In the genomic region with DNA sequence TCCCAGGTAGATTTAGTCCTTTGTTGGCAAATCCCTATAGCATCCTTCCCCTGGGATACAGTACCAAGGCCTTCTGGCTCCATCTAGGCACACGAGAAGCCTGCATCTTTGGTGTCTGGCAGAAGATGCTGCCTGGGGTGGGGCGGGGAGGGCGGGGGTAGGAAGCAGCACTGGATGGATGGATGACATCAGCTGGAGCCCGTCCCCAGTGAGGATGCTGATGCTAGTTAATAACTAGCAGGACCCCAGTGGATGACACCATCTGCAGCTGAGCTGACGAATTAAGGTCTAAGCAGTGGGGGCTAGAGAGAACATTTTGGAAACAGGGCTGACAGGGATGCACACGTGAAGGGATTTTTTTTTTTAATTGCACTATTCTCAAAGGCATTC, we compare ENCODE assay signal across 10 mouse cellular contexts.
A peak's percentile ranks its signal among the peaks of the same experiment; 100 is the strongest.
DNase-seq lines count a peak whose midpoint lies in the region; ATAC-seq and TF ChIP-seq lines count a peak whose summit lies in the region.
"Had no signal": no experiment of that assay in that cellular context is flagged by ENCODE, and none has a peak within 500 bp of the region (broad histone marks: within the 10 kb centered on the region; RNA-seq: fewer than 3 reads in every experiment).

No protein-coding gene starts in this region.

- no peak for DNase-seq in cerebellum, postnatal 36 days
- no peak for DNase-seq in heart, postnatal 0 days (ENCODE audit: low spot score)
- no peak for DNase-seq in heart, adult 11 months
- no peak for DNase-seq in ovary, postnatal 10 days (ENCODE audit: low spot score)
- no peak for DNase-seq in adrenal gland, postnatal 4 days (ENCODE audit: low spot score in 2 of 2)

- H3K27me3 ChIP-seq in heart, postnatal 0 days (ENCODE audit: control insufficient read depth, insufficient read depth, low read length) = no peaks in the 10 kb centered on the region
- no peaks in the 10 kb centered on the region for H3K27me3 ChIP-seq in forebrain, embryonic 16.5 days (replicated peaks; ENCODE audit: control insufficient read depth, insufficient read depth, low read length)
- no peaks in the 10 kb centered on the region for H3K27me3 ChIP-seq in midbrain, embryonic 16.5 days (ENCODE audit: control insufficient read depth, insufficient read depth, low read depth, low read length)
- H3K27me3 ChIP-seq: embryonic facial prominence, embryonic 15.5 days; limb, embryonic 15.5 days had no signal

- no peaks in the 10 kb centered on the region for H3K9me3 ChIP-seq in heart, postnatal 0 days (replicated peaks; ENCODE audit: control insufficient read depth, low read length)
- H3K9me3 ChIP-seq in forebrain, embryonic 16.5 days (ENCODE audit: control insufficient read depth, low read length) = no peaks in the 10 kb centered on the region
- H3K9me3 ChIP-seq in midbrain, embryonic 16.5 days (replicated peaks; ENCODE audit: control insufficient read depth, low read length, poor library complexity, severe bottlenecking) = no peaks in the 10 kb centered on the region
- H3K9me3 ChIP-seq: embryonic facial prominence, embryonic 15.5 days; limb, embryonic 15.5 days had no signal

- no peak overlapping the region for H3K4me2 ChIP-seq in heart, postnatal 0 days (ENCODE audit: low read depth, low read length)
- no peak overlapping the region for H3K4me2 ChIP-seq in forebrain, embryonic 16.5 days (ENCODE audit: low read length)
- H3K4me2 ChIP-seq in midbrain, embryonic 16.5 days (ENCODE audit: low read length) = no peak overlapping the region
- H3K4me2 ChIP-seq: embryonic facial prominence, embryonic 15.5 days; limb, embryonic 15.5 days had no signal

- no peak overlapping the region for H3K9ac ChIP-seq in heart, postnatal 0 days (replicated peaks; ENCODE audit: low read depth, low read length)
- H3K9ac ChIP-seq in forebrain, embryonic 16.5 days (replicated peaks; ENCODE audit: low read depth, low read length) = no peak overlapping the region
- no peak overlapping the region for H3K9ac ChIP-seq in midbrain, embryonic 16.5 days (ENCODE audit: low read depth, low read length)
- H3K9ac ChIP-seq: embryonic facial prominence, embryonic 15.5 days; limb, embryonic 15.5 days had no signal

- no peak for TF ChIP-seq EP300 in heart, postnatal 0 days (IDR thresholded peaks at IDR 0.05; ENCODE audit: low read depth)

- H3K4me3 ChIP-seq in heart, postnatal 0 days (ENCODE audit: low read depth, low read length) = no peak overlapping the region
- no peak overlapping the region for H3K4me3 ChIP-seq in forebrain, embryonic 16.5 days (replicated peaks; ENCODE audit: low read length)
- no peak overlapping the region for H3K4me3 ChIP-seq in midbrain, embryonic 16.5 days (ENCODE audit: low read depth, low read length)
- H3K4me3 ChIP-seq: embryonic facial prominence, embryonic 15.5 days; limb, embryonic 15.5 days had no signal

- H3K4me1 ChIP-seq in heart, postnatal 0 days (ENCODE audit: control insufficient read depth, insufficient read depth) = peaks cover 52% of the 10 kb centered on the region
- H3K4me1 ChIP-seq in forebrain, embryonic 16.5 days (replicated peaks; ENCODE audit: control insufficient read depth, insufficient read depth, low read length) = peaks cover 53% of the 10 kb centered on the region
- H3K4me1 ChIP-seq in midbrain, embryonic 16.5 days (ENCODE audit: control insufficient read depth, insufficient read depth, low read length) = peaks cover 26% of the 10 kb centered on the region

- no peak for TF ChIP-seq CTCF in heart, postnatal 0 days (IDR thresholded peaks at IDR 0.05; ENCODE audit: low read depth)

- no peaks in the 10 kb centered on the region for H3K36me3 ChIP-seq in heart, postnatal 0 days (replicated peaks; ENCODE audit: control insufficient read depth, insufficient read depth, low read length)
- no peaks in the 10 kb centered on the region for H3K36me3 ChIP-seq in forebrain, embryonic 16.5 days (ENCODE audit: control insufficient read depth, insufficient read depth)
- H3K36me3 ChIP-seq in midbrain, embryonic 16.5 days (ENCODE audit: control insufficient read depth, insufficient read depth, low read length) = no peaks in the 10 kb centered on the region
- H3K36me3 ChIP-seq: embryonic facial prominence, embryonic 15.5 days; limb, embryonic 15.5 days had no signal

- H3K27ac ChIP-seq in heart, postnatal 0 days (ENCODE audit: low read depth) = peak overlapping the region; percentile 92
- peak overlapping the region; percentile 76 for H3K27ac ChIP-seq in forebrain, embryonic 16.5 days (ENCODE audit: low read length)
- peak overlapping the region; percentile 62 for H3K27ac ChIP-seq in midbrain, embryonic 16.5 days (ENCODE audit: low read length)

- peak; percentile 24; the same call in 1 of the 2 replicates for ATAC-seq in cerebellum, adult (ENCODE audit: insufficient number of reproducible peaks, low FRiP score, low TSS enrichment)
- no peak for ATAC-seq in heart, postnatal 0 days (ENCODE audit: insufficient read depth, low read depth)
- ATAC-seq in forebrain, embryonic 16.5 days = peak; percentile 5; the same call in 1 of the 2 replicates
- 0 out of 2 replicates have a peak, but pooled peaks have one; percentile 26 for ATAC-seq in midbrain, embryonic 16.5 days

- 49% methylated on average over 6 of the region's 6 CpGs for WGBS in heart, postnatal 0 days
- WGBS in forebrain, embryonic 16.5 days = 31% methylated on average over 6 of the region's 6 CpGs
- WGBS in midbrain, embryonic 16.5 days = 41% methylated on average over 6 of the region's 6 CpGs
